Mouse (Mus musculus) spleen, adult 2 months (tissue): ENCODE data around the gene Slc15a3. TPM values are rescaled to one million over a fixed set of nuclear protein-coding genes. Genes with fewer than 3 reads are reported as not detected.

Experiments
- DNase-seq, 2 experiments: peaks; one replicate each; pipeline versions ENCODE4 v3.0.0 to v3.0.0-alpha.2; 2012 to 2021; ENCODE audit warnings: low spot score in 2 of 2, low read depth in 1 of 2
- H3K27ac ChIP-seq: fragments of 200-500 bp; 2 replicates; pipeline ENCODE4 v1.5.1; 2012; ENCODE audit warnings: low read length, inconsistent platforms; ENCODE audit not compliant: insufficient read depth
- H3K27me3 ChIP-seq: fragments of 200-500 bp; 2 replicates; pipeline ENCODE4 v1.6.1; 2012; ENCODE audit warnings: mild to moderate bottlenecking, moderate library complexity, low read length, inconsistent platforms; ENCODE audit not compliant: control insufficient read depth, insufficient read depth
- H3K36me3 ChIP-seq: fragments of 200-500 bp; 2 replicates; pipeline ENCODE4 v1.6.1; 2012; ENCODE audit warnings: mild to moderate bottlenecking, low read length, inconsistent platforms; ENCODE audit not compliant: control insufficient read depth, insufficient read depth
- H3K4me1 ChIP-seq: fragments of 200-500 bp; 2 replicates; pipeline ENCODE4 v1.6.1; 2011; ENCODE audit warnings: inconsistent platforms; ENCODE audit not compliant: control insufficient read depth, insufficient read depth, insufficient read length
- H3K4me3 ChIP-seq: fragments of 200-500 bp; 2 replicates; pipeline ENCODE4 v1.5.1; 2011; ENCODE audit warnings: mild to moderate bottlenecking, inconsistent platforms; ENCODE audit not compliant: insufficient read depth, insufficient read length; ENCODE audit errors: extremely low read depth
- CTCF ChIP-seq: fragments of 200-500 bp; IDR thresholded peaks from 2 replicates; pipeline ENCODE4 v1.5.1; 2011; ENCODE audit warnings: mild to moderate bottlenecking, inconsistent platforms; ENCODE audit not compliant: insufficient read depth, insufficient read length, insufficient replicate concordance; ENCODE audit errors: extremely low read depth
- POLR2A ChIP-seq: fragments of 200-500 bp; IDR thresholded peaks from 2 replicates; pipeline ENCODE4 v1.6.1; 2011; ENCODE audit warnings: low read depth, low read length, inconsistent platforms
- WGBS: fragments of 180-500 bp; shearing (Covaris S2); methylation state at CpG from one replicate; pipeline ENCODE4 v1.1.7; 2018; 5-methylcytosine and 5-hydroxymethylcytosine counted together
- polyA plus RNA-seq: library from polyadenylated mRNA; depleted of rRNA; stranded (reverse); fragments of >200 nt; gene quantifications from 2 replicates; pipeline ENCODE4 v1.2.3, GENCODE M21; 2012

Slc15a3 gene
- polyA plus RNA-seq, 1 experiment, result 39.7 TPM

DNA sequence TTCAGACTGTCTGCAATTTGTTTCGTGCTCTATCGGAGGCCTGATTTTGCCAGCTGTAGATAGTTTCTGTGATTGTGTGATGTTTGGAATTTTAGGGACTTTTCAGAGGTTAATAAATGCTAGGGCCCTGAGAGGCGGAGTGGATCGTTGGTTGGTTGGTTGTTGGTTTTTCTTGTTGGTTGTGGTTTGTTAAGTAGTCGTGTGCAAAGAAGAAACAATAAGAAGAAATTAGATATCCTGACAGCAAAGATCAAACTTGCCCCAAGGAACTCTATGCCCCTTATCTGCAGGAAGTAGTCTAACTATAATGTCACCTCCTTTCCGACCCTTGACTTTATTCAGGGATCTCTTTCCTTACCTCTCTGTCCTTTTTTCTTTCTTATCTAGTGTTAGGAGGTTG, 28.1 kb upstream of the Slc15a3 start:
- H3K27me3 ChIP-seq, result no peaks in the 10 kb centered on the region
- no peak for DNase-seq
- no peak overlapping the region for H3K4me3 ChIP-seq
- no peaks in the 10 kb centered on the region for H3K36me3 ChIP-seq
- TF ChIP-seq CTCF, result no peak
- TF ChIP-seq POLR2A, result no peak
- H3K4me1 ChIP-seq, result no peaks in the 10 kb centered on the region; the same call in 1 of the 2 replicates
- WGBS, result 56% methylated on average over 6 of the region's 6 CpGs
- H3K27ac ChIP-seq, result no peak overlapping the region

DNA sequence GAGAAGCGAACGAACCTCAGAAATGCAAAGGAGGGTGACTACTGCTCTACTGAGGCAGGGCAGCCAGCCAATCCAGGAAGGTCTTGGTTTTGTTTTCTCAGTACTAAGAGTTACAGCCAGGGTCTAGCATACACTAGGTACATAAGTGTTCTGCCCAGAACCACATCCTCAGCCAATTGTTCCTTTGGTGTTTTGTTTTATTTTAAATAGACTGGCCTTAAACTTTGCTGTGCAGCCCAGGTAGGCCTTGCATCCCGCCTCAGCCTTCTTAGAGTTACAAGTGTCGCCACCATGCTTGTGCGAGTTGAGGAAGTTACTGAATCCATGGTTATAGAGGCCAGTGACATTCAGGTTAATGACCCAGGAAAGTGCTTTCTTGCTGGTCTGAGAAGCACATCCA, 26.5 kb upstream of the Slc15a3 start:
- no peaks in the 10 kb centered on the region; the same call in 1 of the 2 replicates for H3K4me1 ChIP-seq
- H3K36me3 ChIP-seq, result no peaks in the 10 kb centered on the region
- peak overlapping the region; percentile 30 for H3K27ac ChIP-seq
- 87% methylated on average over 5 of the region's 5 CpGs for WGBS
- no peaks in the 10 kb centered on the region for H3K27me3 ChIP-seq
- no peak for DNase-seq
- H3K4me3 ChIP-seq, result no peak overlapping the region
- TF ChIP-seq POLR2A (no peak), CTCF (no peak)

DNA sequence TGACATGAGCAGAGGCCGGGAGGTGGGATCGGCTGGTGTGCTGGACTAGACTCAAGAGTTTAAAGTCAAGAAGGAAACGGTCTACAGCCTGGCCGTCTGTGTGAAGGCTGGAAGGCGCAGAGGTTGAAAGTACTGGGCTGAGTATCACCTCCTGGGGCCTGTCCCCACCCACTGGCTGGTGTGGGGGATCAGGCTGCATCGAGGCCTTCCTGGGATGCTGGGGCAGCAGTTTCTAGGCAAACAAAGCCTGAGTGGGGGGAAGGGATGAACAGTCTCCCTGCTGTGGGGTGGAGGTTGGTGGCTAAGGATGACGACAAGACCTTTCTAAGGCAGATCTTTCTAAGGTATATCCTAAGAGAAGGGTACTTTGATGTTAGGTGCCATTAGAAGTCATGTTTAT, 25.6 kb upstream of the Slc15a3 start:
- H3K4me3 ChIP-seq, result no peak overlapping the region
- no peak for TF ChIP-seq CTCF
- TF ChIP-seq POLR2A, result no peak
- DNase-seq, result no peak
- WGBS, result 79% methylated on average over 7 of the region's 7 CpGs
- peaks cover 4% of the 10 kb centered on the region; the same call in 1 of the 2 replicates for H3K4me1 ChIP-seq
- H3K36me3 ChIP-seq, result no peaks in the 10 kb centered on the region
- no peaks in the 10 kb centered on the region for H3K27me3 ChIP-seq
- no peak overlapping the region for H3K27ac ChIP-seq

DNA sequence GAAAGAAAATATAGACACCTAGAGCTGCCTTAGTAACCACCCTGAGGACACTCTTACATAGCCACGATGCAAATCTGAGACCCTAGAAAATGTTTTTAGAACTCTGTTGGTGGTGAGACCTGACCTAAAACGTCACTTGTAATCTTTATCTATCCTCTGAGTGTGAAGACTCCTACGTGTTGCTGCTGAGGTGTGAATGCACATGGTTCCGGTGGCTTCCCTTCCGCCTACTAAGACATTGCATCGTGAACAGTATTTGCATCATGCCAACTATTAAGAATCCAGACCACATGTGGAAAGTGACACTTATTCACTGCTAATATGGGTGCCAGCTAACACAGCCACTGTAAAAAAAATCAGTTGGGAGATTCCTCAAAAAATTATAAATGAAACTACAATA, 23.7 kb upstream of the Slc15a3 start:
- 74% methylated on average over 6 of the region's 6 CpGs for WGBS

DNA sequence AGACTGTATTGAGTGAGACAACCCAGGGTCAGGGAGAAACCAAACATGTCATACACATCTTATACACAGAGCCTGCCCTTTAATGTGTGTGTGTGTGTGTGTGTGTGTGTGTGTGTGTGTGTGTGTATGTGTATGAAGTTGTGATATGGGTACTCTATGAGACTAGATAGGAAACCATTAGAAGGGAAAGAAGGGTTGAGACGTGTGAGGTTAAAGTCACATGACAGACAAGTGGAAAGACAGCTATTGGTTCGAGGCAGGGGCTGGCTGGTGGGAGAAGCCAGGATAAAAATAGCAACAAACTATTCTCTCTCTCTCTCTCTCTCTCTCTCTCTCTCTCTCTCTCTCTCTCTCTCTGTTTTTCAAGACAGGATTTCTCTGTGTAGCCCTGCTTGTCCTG, 23.1 kb upstream of the Slc15a3 start:
- WGBS, result 43% methylated on average over 2 of the region's 2 CpGs
- TF ChIP-seq CTCF (no peak), POLR2A (no peak)

More for the DNA sequence above, 23.7 kb upstream of the Slc15a3 start:
- Histone ChIP-seq H3K4me3 (no peak overlapping the region), H3K4me1 (peaks cover 4% of the 10 kb centered on the region; the same call in 1 of the 2 replicates), H3K36me3 (no peaks in the 10 kb centered on the region), H3K27me3 (no peaks in the 10 kb centered on the region), H3K27ac (no peak overlapping the region)
- no peak for TF ChIP-seq CTCF
- no peak for TF ChIP-seq POLR2A
- no peak for DNase-seq

DNA sequence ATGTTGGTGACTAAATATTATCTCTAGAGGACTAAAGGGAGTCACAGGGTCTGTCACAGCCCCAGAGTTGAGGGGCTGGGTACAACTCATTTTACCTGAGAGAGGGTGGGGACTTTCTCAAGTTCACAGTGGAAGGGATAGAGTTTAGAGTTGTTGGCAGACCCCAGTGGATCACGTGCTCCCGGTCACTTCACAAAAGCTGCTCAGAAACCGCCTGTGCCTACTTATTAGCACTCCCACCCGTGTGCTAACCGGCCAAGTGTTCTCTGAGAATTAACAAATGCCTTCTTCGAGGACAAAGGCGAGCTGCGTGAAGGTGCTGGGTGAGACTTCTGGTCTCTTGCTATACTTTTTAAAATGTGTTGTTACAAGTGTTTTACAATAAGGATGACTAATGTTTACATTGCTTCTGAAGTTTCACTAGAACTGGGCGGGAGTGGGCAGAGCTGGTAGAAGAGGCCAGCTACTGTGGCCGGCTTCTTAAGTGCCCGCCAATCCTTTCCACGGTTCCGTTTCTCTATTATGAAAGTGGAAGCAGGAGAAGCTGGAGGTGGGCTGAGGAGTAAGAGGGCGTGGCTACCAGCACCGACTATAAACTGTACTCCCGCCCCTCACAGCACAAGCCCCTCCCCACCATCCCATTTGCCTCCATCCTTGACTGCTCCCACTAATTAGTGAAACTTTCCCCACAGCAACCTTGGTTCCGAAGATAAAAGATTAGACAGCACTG, 21.1 kb upstream of the Slc15a3 start:
- no peak overlapping the region for H3K27ac ChIP-seq
- H3K36me3 ChIP-seq, result no peaks in the 10 kb centered on the region
- H3K27me3 ChIP-seq, result no peaks in the 10 kb centered on the region
- H3K4me3 ChIP-seq, result no peak overlapping the region
- H3K4me1 ChIP-seq, result peaks cover 4% of the 10 kb centered on the region; the same call in 1 of the 2 replicates
- WGBS, result 44% methylated on average over 17 of the region's 17 CpGs
- DNase-seq, result no peak
- TF ChIP-seq POLR2A (no peak), CTCF (no peak)

More for the DNA sequence above, 23.1 kb upstream of the Slc15a3 start:
- H3K4me1 ChIP-seq, result peaks cover 4% of the 10 kb centered on the region; the same call in 1 of the 2 replicates
- no peak for DNase-seq
- H3K27ac ChIP-seq, result no peak overlapping the region
- H3K27me3 ChIP-seq, result no peaks in the 10 kb centered on the region
- H3K36me3 ChIP-seq, result no peaks in the 10 kb centered on the region
- H3K4me3 ChIP-seq, result no peak overlapping the region

DNA sequence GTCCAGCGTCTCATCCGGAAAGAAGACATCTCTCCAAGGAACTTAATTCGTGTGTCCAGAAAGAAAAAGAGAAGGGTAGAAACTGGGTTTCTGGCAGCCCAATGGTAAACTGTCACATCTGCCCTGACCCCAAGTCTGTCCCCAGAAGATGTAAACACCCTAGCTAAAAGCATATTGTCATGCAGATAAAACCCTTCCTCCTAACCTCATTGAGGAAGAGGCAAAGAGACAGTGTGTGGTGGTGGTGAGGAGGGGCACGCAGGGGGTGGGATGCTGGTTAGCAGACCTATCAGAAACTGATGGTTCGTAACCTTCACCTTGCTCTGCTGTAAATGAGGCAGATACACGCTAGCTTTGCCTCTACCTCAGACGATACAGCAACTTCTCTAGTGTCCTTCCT, 18.2 kb upstream of the Slc15a3 start:
- H3K27ac ChIP-seq, result no peak overlapping the region
- 68% methylated on average over 7 of the region's 7 CpGs for WGBS
- H3K4me1 ChIP-seq, result peaks cover 4% of the 10 kb centered on the region; the same call in 1 of the 2 replicates
- TF ChIP-seq CTCF (no peak), POLR2A (no peak)
- no peak overlapping the region for H3K4me3 ChIP-seq
- H3K27me3 ChIP-seq, result no peaks in the 10 kb centered on the region
- DNase-seq, result no peak
- H3K36me3 ChIP-seq, result no peaks in the 10 kb centered on the region
